Mouse (Mus musculus) liver, embryonic 12.5 days (tissue): ENCODE measurements at regions not wholly inside any gene's neighbourhood (a gene's known extent, or its start where the extent isn't known, plus 50 kb on each side); places are given as distances from the start of the nearest gene placed in this dataset.

ENCODE experiments used
- ATAC-seq: fragments of 200-750 bp; cut with Nextera tagmentation; 2 replicates; pipeline ENCODE4 v1.8.0; 2017; ENCODE audit warnings: moderate number of reproducible peaks, mild to moderate bottlenecking, moderate library complexity
- H3K27ac ChIP-seq: fragments of 300-500 bp; sonication (generic); 2 replicates; pipeline ENCODE4 v1.5.1; 2016; ENCODE audit warnings: mild to moderate bottlenecking
- H3K27me3 ChIP-seq: fragments of 300-500 bp; sonication (generic); replicated peaks from 2 replicates; pipeline ENCODE4 v1.6.1; 2016; ENCODE audit warnings: mild to moderate bottlenecking, moderate library complexity
- H3K36me3 ChIP-seq: fragments of 300-500 bp; sonication (generic); 2 replicates; pipeline ENCODE4 v1.6.1; 2016; ENCODE audit warnings: mild to moderate bottlenecking, moderate library complexity
- H3K4me1 ChIP-seq: fragments of 300-500 bp; sonication (generic); 2 replicates; pipeline ENCODE4 v1.6.1; 2016
- H3K4me2 ChIP-seq: fragments of 300-500 bp; sonication (generic); 2 replicates; pipeline ENCODE4 v1.6.1; 2016; ENCODE audit warnings: mild to moderate bottlenecking, moderate library complexity
- H3K4me3 ChIP-seq: fragments of 300-500 bp; sonication (generic); 2 replicates; pipeline ENCODE4 v1.5.1; 2016; ENCODE audit warnings: mild to moderate bottlenecking, moderate library complexity
- H3K9ac ChIP-seq: fragments of 300-500 bp; sonication (generic); 2 replicates; pipeline ENCODE4 v1.6.1; 2016; ENCODE audit warnings: mild to moderate bottlenecking, moderate library complexity
- H3K9me3 ChIP-seq: fragments of 300-500 bp; sonication (generic); replicated peaks from 2 replicates; pipeline ENCODE4 v1.6.1; 2016; ENCODE audit warnings: mild to moderate bottlenecking, moderate library complexity
- WGBS: fragments of 180-500 bp; shearing (Covaris S2); methylation state at CpG from one replicate; pipeline ENCODE4 v1.1.7; 2016; ENCODE audit not compliant: insufficient replicate concordance; 5-methylcytosine and 5-hydroxymethylcytosine counted together

- no peaks in the 10 kb centered on the region for H3K4me1 ChIP-seq
Observed at GRCm38 (mm10) chr4:81727735-81728581, 285.3 kb upstream of the Mpdz start.

GRCm38 (mm10) chr4:81726761-81727723, 284.4 kb upstream of the Mpdz start:
- no peaks in the 10 kb centered on the region for H3K9me3 ChIP-seq
- WGBS, result 63% methylated on average over 16 of the region's 16 CpGs
- H3K4me2 ChIP-seq, result no peak overlapping the region
- no peak overlapping the region for H3K27ac ChIP-seq
- H3K9ac ChIP-seq, result no peak overlapping the region
- H3K27me3 ChIP-seq, result no peaks in the 10 kb centered on the region
- no peaks in the 10 kb centered on the region for H3K4me1 ChIP-seq
- no peak overlapping the region for H3K4me3 ChIP-seq
- no peaks in the 10 kb centered on the region for H3K36me3 ChIP-seq
- ATAC-seq, result no peak

More at GRCm38 (mm10) chr4:81727735-81728581, 285.3 kb upstream of the Mpdz start:
- Histone ChIP-seq H3K4me3 (no peak overlapping the region), H3K9me3 (no peaks in the 10 kb centered on the region), H3K4me2 (no peak overlapping the region), H3K27ac (no peak overlapping the region), H3K36me3 (no peaks in the 10 kb centered on the region), H3K27me3 (no peaks in the 10 kb centered on the region), H3K9ac (no peak overlapping the region)
- no peak for ATAC-seq
- 62% methylated on average over 12 of the region's 12 CpGs for WGBS

GRCm38 (mm10) chr4:81724751-81725150, 282.1 kb upstream of the Mpdz start:
- Histone ChIP-seq H3K4me2 (no peak overlapping the region), H3K4me1 (no peaks in the 10 kb centered on the region), H3K36me3 (no peaks in the 10 kb centered on the region), H3K4me3 (no peak overlapping the region), H3K9ac (no peak overlapping the region), H3K27ac (no peak overlapping the region), H3K27me3 (no peaks in the 10 kb centered on the region), H3K9me3 (no peaks in the 10 kb centered on the region)
- no peak for ATAC-seq
- 69% methylated on average over 2 of the region's 2 CpGs for WGBS

- WGBS, result 48% methylated on average over 1 of the region's 1 CpGs
- Histone ChIP-seq H3K9ac (no peak overlapping the region), H3K4me3 (no peak overlapping the region)
Observed at GRCm38 (mm10) chr4:81712378-81712777, 269.8 kb upstream of the Mpdz start.

GRCm38 (mm10) chr4:81695182-81695581, 252.6 kb upstream of the Mpdz start:
- H3K9ac ChIP-seq, result no peak overlapping the region

More at GRCm38 (mm10) chr4:81712378-81712777, 269.8 kb upstream of the Mpdz start:
- H3K9me3 ChIP-seq, result no peaks in the 10 kb centered on the region
- H3K27ac ChIP-seq, result no peak overlapping the region
- H3K4me1 ChIP-seq, result no peaks in the 10 kb centered on the region
- no peaks in the 10 kb centered on the region for H3K27me3 ChIP-seq
- no peaks in the 10 kb centered on the region for H3K36me3 ChIP-seq
- no peak overlapping the region for H3K4me2 ChIP-seq
- no peak for ATAC-seq

GRCm38 (mm10) chr4:81677205-81677604, 234.6 kb upstream of the Mpdz start:
- no peak overlapping the region for H3K9ac ChIP-seq
- 61% methylated on average over 2 of the region's 2 CpGs for WGBS
- no peaks in the 10 kb centered on the region for H3K27me3 ChIP-seq
- no peak overlapping the region for H3K4me3 ChIP-seq
- no peak overlapping the region for H3K4me2 ChIP-seq
- H3K36me3 ChIP-seq, result no peaks in the 10 kb centered on the region
- no peak for ATAC-seq
- H3K4me1 ChIP-seq, result no peaks in the 10 kb centered on the region
- no peak overlapping the region for H3K27ac ChIP-seq
- H3K9me3 ChIP-seq, result no peaks in the 10 kb centered on the region

More at GRCm38 (mm10) chr4:81695182-81695581, 252.6 kb upstream of the Mpdz start:
- Histone ChIP-seq H3K9me3 (no peaks in the 10 kb centered on the region), H3K27me3 (no peaks in the 10 kb centered on the region), H3K4me3 (no peak overlapping the region), H3K36me3 (no peaks in the 10 kb centered on the region), H3K27ac (no peak overlapping the region), H3K4me2 (no peak overlapping the region), H3K4me1 (no peaks in the 10 kb centered on the region)
- ATAC-seq, result no peak

GRCm38 (mm10) chr4:81674871-81675270, 232.3 kb upstream of the Mpdz start:
- H3K4me2 ChIP-seq, result no peak overlapping the region
- no peaks in the 10 kb centered on the region for H3K36me3 ChIP-seq
- no peak overlapping the region for H3K4me3 ChIP-seq
- 68% methylated on average over 2 of the region's 2 CpGs for WGBS
- H3K27ac ChIP-seq, result no peak overlapping the region
- H3K9ac ChIP-seq, result no peak overlapping the region
- no peaks in the 10 kb centered on the region for H3K27me3 ChIP-seq
- H3K9me3 ChIP-seq, result no peaks in the 10 kb centered on the region
- no peak for ATAC-seq
- no peaks in the 10 kb centered on the region for H3K4me1 ChIP-seq

GRCm38 (mm10) chr4:81673398-81674265, 231.0 kb upstream of the Mpdz start:
- no peaks in the 10 kb centered on the region for H3K36me3 ChIP-seq
- no peak overlapping the region for H3K9ac ChIP-seq
- H3K27me3 ChIP-seq, result no peaks in the 10 kb centered on the region
- no peak overlapping the region for H3K4me2 ChIP-seq
- WGBS, result 55% methylated on average over 4 of the region's 4 CpGs
- no peak overlapping the region for H3K4me3 ChIP-seq
- H3K9me3 ChIP-seq, result no peaks in the 10 kb centered on the region
- H3K27ac ChIP-seq, result no peak overlapping the region
- ATAC-seq, result peak; percentile 62
- no peaks in the 10 kb centered on the region for H3K4me1 ChIP-seq

- Histone ChIP-seq H3K4me1 (no peaks in the 10 kb centered on the region), H3K9ac (no peak overlapping the region), H3K4me3 (no peak overlapping the region), H3K36me3 (no peaks in the 10 kb centered on the region), H3K27me3 (no peaks in the 10 kb centered on the region), H3K4me2 (no peak overlapping the region), H3K27ac (no peak overlapping the region), H3K9me3 (no peaks in the 10 kb centered on the region)
- 56% methylated on average over 2 of the region's 2 CpGs for WGBS
- ATAC-seq, result no peak
Observed at GRCm38 (mm10) chr4:81671986-81672385, 229.4 kb upstream of the Mpdz start.

GRCm38 (mm10) chr4:81669181-81669580, 226.6 kb upstream of the Mpdz start:
- no peak overlapping the region for H3K27ac ChIP-seq
- no peak for ATAC-seq
- H3K4me2 ChIP-seq, result no peak overlapping the region
- H3K9me3 ChIP-seq, result no peaks in the 10 kb centered on the region
- no peak overlapping the region for H3K9ac ChIP-seq
- H3K4me1 ChIP-seq, result no peaks in the 10 kb centered on the region
- no peaks in the 10 kb centered on the region for H3K27me3 ChIP-seq
- WGBS, result 38% methylated on average over 3 of the region's 3 CpGs
- H3K36me3 ChIP-seq, result no peaks in the 10 kb centered on the region
- H3K4me3 ChIP-seq, result no peak overlapping the region

- H3K9ac ChIP-seq, result no peak overlapping the region
- H3K36me3 ChIP-seq, result no peaks in the 10 kb centered on the region
- H3K4me2 ChIP-seq, result no peak overlapping the region
- no peaks in the 10 kb centered on the region for H3K4me1 ChIP-seq
- H3K9me3 ChIP-seq, result no peaks in the 10 kb centered on the region
- no peaks in the 10 kb centered on the region for H3K27me3 ChIP-seq
- H3K27ac ChIP-seq, result no peak overlapping the region
- ATAC-seq, result no peak
- no peak overlapping the region for H3K4me3 ChIP-seq
Observed at GRCm38 (mm10) chr4:81661096-81661495, 218.5 kb upstream of the Mpdz start.
